Mouse (Mus musculus) embryonic stem cell, embryonic (primary cell): ENCODE data around the gene Trp53i11.

Experiments used
- CTCF ChIA-PET, 4 experiments: fragments of 300-600 bp in 2 of 4; fragments of 350-600 bp in 2 of 4; sonication (Branson Sonifier 250); formaldehyde crosslinking; loops; one replicate each; lab custom pipeline; 2022; ENCODE audit warnings: inconsistent platforms in 2 of 4; lab: Charles Lee
- POLR2A ChIA-PET, 4 experiments: fragments of 300-600 bp in 2 of 4; fragments of 350-600 bp in 2 of 4; sonication (Branson Sonifier 250); formaldehyde crosslinking; loops; one replicate each; lab custom pipeline; 2022; ENCODE audit warnings: antibody characterized with exemption in 4 of 4, inconsistent platforms in 1 of 4; lab: Charles Lee

Trp53i11 gene

GRCm38 (mm10) chr2:93166295-93166694 is 21.1 kb upstream of the Trp53i11 start:
- CTCF ChIA-PET = interaction anchor here in 2 of 4 experiments (0.6 to 1.2 kb wide), 2 partner anchors 33 to 199 kb away, joined by 3 to 4 read pairs; no protein-coding TSS in a partner anchor
- POLR2A ChIA-PET = no interaction called here

DNA sequence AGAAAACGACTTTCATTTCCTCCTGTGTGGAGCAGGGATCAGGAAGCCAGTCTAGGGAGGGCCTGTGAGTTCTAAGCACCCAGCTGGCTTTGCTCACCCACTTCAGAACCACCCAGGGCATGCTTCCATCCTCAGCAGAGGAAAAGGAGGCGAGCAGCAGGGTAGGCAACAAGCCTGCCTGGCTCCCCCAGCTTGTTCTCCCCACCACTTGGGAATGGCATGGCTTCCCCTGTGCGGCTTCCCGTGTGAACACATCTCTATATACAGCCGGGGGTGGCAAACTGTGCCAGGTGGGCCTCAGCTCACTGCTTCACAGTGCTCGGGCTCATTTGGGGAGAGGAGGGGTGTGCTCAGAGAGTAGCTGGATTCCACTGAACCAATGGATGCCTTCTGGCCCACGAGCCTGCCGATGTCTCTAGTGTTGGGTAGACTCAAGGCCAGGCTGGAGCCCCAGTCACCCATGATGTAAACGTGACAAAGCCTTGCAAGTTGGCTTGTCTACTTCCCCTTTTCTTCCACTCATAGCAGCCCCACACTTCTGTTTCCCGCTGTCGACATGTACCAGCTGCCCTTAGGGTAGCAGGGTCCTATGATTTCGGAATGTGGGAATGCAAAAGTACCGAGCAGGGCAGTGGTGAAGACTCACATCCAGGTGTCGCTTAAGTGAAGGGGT is 20.5 kb upstream of the Trp53i11 start:
- POLR2A ChIA-PET = no interaction called here
- CTCF ChIA-PET = no interaction called here

GRCm38 (mm10) chr2:93170156-93170844 is 17.0 kb upstream of the Trp53i11 start:
- POLR2A ChIA-PET = interaction anchor here (0.6 to 1.7 kb wide), 7 partner anchors 10 to 21 kb away, joined by 3 to 6 read pairs (median 3); no protein-coding TSS in a partner anchor
- CTCF ChIA-PET = interaction anchor here in 1 of 4 experiments (1.5 kb wide), 1 partner anchor 94 kb away, joined by 3 read pairs; no protein-coding TSS in a partner anchor

DNA sequence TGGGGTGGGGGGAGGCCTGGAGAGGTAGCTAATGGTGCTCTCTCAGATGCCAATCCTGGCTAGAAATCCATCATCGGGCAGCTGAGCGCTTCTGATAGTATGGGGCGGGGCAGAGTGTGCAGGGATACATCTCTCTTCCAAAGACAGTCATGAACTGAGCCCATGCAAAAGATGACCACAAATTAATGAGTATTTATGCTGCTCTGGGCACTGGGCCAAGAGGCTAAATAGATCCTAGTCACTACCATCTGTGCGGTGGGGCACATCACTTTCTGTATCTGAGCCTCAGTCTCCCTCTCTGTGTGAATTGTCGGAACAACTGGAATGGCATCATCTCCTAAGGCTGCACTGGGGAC is 16.5 kb upstream of the Trp53i11 start:
- ChIA-PET POLR2A (interaction anchor here (0.8 to 1.7 kb wide), 7 partner anchors 9 to 21 kb away, joined by 3 to 5 read pairs (median 3); no protein-coding TSS in a partner anchor), CTCF (interaction anchor here in 1 of 4 experiments (0.7 kb wide), 1 partner anchor 251 kb away, joined by 3 read pairs; no protein-coding TSS in a partner anchor)

GRCm38 (mm10) chr2:93171929-93172328 is 15.4 kb upstream of the Trp53i11 start:
- CTCF ChIA-PET = interaction anchor here in 3 of 4 experiments (0.7 to 0.9 kb wide), 3 partner anchors 16 to 48 kb away, joined by 3 to 8 read pairs (median 7); no protein-coding TSS in a partner anchor
- POLR2A ChIA-PET = interaction anchor here in 1 of 4 experiments (1.1 to 1.5 kb wide), 3 partner anchors 15 to 50 kb away, joined by 3 to 5 read pairs (median 4); partner anchors contain the start of gene Trp53i11

GRCm38 (mm10) chr2:93172460-93172859 is 14.9 kb upstream of the Trp53i11 start:
- CTCF ChIA-PET = interaction anchor here in 2 of 4 experiments (0.6 to 0.7 kb wide), 2 partner anchors 16 to 571 kb away, joined by 8 to 9 read pairs; no protein-coding TSS in a partner anchor
- POLR2A ChIA-PET = interaction anchor here in 1 of 4 experiments (1.1 to 1.5 kb wide), 3 partner anchors 15 to 50 kb away, joined by 3 to 5 read pairs (median 4); partner anchors contain the start of gene Trp53i11

- ChIA-PET POLR2A (interaction anchor here in 2 of 4 experiments (1.1 to 1.3 kb wide), 5 partner anchors 12 to 25 kb away, joined by 3 to 4 read pairs (median 3); no protein-coding TSS in a partner anchor), CTCF (interaction anchor here in 2 of 4 experiments (0.7 to 1.8 kb wide), 6 partner anchors 13 to 159 kb away, joined by 3 to 4 read pairs (median 3); partner anchors contain the start of gene Trp53i11 (in 2 of the 2))
Measured at GRCm38 (mm10) chr2:93174159-93174558, 13.2 kb upstream of the Trp53i11 start.

- ChIA-PET POLR2A (interaction anchor here in 2 of 4 experiments (0.5 to 0.6 kb wide), 2 partner anchors 16 to 128 kb away, joined by 3 to 4 read pairs; no protein-coding TSS in a partner anchor), CTCF (interaction anchor here in 1 of 4 experiments (0.6 kb wide), 1 partner anchor 34 kb away, joined by 3 read pairs; no protein-coding TSS in a partner anchor)
Measured at GRCm38 (mm10) chr2:93175278-93175677, 12.1 kb upstream of the Trp53i11 start.

- POLR2A ChIA-PET = interaction anchor here in 1 of 4 experiments (1.8 kb wide), 1 partner anchor 12 kb away, joined by 14 read pairs; the partner anchor contains the start of gene Trp53i11
- CTCF ChIA-PET = interaction anchor here in 3 of 4 experiments (0.6 to 2.7 kb wide), 3 partner anchors 12 to 187 kb away, joined by 3 to 11 read pairs (median 3); partner anchors contain the start of gene Trp53i11 (in 1 of the 3)
Measured at GRCm38 (mm10) chr2:93175721-93176120, 11.6 kb upstream of the Trp53i11 start.

DNA sequence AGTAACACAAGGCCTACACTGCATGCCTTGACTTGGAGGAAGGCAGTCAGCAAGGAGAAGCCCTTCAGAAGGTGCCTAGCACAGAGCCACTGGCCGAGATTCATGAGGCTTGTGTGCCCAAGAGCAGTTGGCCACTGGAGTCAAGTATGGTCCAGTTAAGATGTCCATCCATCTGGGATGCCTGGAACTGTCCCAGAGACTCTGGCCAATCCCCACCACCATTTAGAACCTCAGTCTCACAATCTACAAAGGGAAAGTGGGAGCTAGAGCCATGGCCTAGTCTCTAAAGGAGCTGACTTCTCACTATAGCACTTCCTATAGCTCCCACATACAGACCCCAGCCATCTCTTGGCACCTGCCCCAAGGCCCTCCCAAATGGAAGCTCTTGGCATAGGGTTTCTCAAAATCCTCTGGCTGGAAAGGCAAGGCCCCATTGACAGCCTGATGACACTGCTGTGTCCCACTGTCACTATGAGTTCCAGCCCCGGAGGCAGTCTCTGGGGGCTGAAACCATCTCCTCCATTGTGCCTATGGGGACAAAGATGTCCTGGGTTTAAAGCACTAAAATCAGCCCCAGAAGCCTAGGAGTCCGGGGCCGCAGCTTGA is 11.1 kb upstream of the Trp53i11 start:
- ChIA-PET CTCF (interaction anchor here in 3 of 4 experiments (0.9 to 2.7 kb wide), 15 partner anchors 10 to 293 kb away, joined by 3 to 21 read pairs (median 4); partner anchors contain the start of gene Trp53i11 (in 3 of the 3)), POLR2A (interaction anchor here in 3 of 4 experiments (0.7 to 1.9 kb wide), 18 partner anchors 7 to 203 kb away, joined by 3 to 14 read pairs (median 4); partner anchors contain the start of gene Trp53i11 (in 3 of the 3))

DNA sequence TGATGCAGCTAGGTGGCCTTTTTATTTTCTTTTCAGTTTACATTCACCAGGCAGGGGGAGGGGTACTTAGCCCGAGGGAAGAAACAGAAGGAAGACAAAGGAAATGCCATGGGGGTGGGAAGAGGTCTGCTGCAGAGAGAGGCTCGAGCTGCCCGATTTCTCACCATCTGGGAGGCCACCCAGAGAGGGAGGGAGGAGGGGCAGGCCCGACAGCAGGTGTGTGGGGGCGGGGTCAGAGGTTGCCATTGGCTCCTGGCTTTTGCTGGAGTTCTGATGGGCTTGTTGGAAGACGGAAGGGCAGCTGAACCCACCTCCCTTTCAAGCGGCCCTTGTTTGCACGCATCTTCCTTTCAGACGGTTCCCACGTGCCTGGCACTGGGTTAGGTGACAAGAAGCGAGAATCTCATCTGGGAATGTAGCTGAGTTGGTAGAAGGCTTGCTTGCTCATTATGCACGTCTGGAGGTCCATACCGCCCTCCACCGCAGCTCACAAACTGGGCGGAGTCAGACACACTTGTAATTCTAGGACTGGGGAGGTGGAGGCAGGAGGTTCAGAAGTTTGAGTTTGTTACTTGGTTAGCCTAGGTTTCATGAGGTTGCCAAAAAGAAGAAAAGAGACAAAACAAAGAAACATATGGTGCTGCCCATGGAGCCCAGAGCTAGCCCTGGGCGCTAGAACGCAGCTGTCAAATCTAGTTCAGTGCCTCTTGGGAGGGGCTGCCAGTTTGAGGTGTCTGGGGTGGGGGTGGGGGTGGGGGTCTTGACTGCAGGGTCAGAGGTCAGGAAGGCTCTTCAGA is 10.3 kb upstream of the Trp53i11 start:
- POLR2A ChIA-PET = interaction anchor here (0.6 to 1.9 kb wide), 24 partner anchors 8 to 203 kb away, joined by 3 to 14 read pairs (median 3); partner anchors contain the start of gene Trp53i11 (in 3 of the 4)

DNA sequence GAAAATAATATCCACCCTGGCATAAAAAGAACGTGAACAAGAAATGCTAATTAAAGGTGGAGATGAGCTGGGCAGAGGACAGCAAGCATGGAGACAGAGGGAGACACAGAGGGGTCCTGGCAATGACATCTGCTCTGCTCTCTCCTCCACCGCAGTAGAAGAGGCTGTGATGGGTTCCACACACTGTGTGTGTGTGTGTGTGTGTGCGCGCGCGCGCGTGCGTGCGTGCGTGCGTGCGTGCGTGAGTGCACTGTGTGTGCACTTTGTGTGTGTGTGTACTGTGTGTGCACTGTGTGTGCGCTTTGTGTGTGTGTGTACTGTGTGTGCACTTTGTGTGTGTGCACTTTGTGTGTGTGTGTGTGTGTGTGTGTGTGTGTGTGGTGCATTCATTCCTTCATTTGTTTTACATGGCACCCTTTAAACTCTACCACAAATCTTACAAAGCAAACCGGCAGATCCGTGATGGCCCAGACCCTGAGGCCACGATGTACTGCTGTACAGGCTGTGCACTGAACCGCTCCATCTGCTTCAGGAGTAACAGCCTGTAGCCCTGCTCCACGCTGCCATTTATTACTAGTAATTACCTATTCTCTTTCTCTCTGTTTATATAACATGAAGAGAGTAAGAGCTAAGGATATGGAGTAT is 9.6 kb upstream of the Trp53i11 start:
- POLR2A ChIA-PET = interaction anchor here in 3 of 4 experiments (0.6 to 1.9 kb wide), 13 partner anchors 9 to 144 kb away, joined by 3 to 14 read pairs (median 3); partner anchors contain the start of gene Trp53i11 (in 3 of the 3)

More for the DNA sequence above, 10.3 kb upstream of the Trp53i11 start:
- CTCF ChIA-PET = interaction anchor here in 3 of 4 experiments (0.5 to 2.7 kb wide), 23 partner anchors 9 to 752 kb away, joined by 3 to 21 read pairs (median 3); partner anchors contain the start of genes Trp53i11 (in 3 of the 3) and Tspan18 (in 1 of the 3)

GRCm38 (mm10) chr2:93178313-93178677 is 9.1 kb upstream of the Trp53i11 start:
- CTCF ChIA-PET = interaction anchor here in 2 of 4 experiments (1.7 to 2.7 kb wide), 3 partner anchors 10 to 21 kb away, joined by 8 to 21 read pairs (median 11); partner anchors contain the start of gene Trp53i11 (in 2 of the 2)
- POLR2A ChIA-PET = no interaction called here

More for the DNA sequence above, 9.6 kb upstream of the Trp53i11 start:
- CTCF ChIA-PET = interaction anchor here in 3 of 4 experiments (0.5 to 2.7 kb wide), 17 partner anchors 10 to 753 kb away, joined by 3 to 21 read pairs (median 3); partner anchors contain the start of genes Trp53i11 (in 2 of the 3) and Tspan18 (in 1 of the 3)

- ChIA-PET POLR2A (interaction anchor here in 3 of 4 experiments (1.3 to 2.1 kb wide), 4 partner anchors 9 to 108 kb away, joined by 3 to 27 read pairs (median 4); no protein-coding TSS in a partner anchor), CTCF (interaction anchor here in 3 of 4 experiments (0.6 to 1.6 kb wide), 5 partner anchors 9 to 1129 kb away, joined by 3 to 5 read pairs (median 4); no protein-coding TSS in a partner anchor)
Measured at GRCm38 (mm10) chr2:93179603-93180002, 7.7 kb upstream of the Trp53i11 start.

DNA sequence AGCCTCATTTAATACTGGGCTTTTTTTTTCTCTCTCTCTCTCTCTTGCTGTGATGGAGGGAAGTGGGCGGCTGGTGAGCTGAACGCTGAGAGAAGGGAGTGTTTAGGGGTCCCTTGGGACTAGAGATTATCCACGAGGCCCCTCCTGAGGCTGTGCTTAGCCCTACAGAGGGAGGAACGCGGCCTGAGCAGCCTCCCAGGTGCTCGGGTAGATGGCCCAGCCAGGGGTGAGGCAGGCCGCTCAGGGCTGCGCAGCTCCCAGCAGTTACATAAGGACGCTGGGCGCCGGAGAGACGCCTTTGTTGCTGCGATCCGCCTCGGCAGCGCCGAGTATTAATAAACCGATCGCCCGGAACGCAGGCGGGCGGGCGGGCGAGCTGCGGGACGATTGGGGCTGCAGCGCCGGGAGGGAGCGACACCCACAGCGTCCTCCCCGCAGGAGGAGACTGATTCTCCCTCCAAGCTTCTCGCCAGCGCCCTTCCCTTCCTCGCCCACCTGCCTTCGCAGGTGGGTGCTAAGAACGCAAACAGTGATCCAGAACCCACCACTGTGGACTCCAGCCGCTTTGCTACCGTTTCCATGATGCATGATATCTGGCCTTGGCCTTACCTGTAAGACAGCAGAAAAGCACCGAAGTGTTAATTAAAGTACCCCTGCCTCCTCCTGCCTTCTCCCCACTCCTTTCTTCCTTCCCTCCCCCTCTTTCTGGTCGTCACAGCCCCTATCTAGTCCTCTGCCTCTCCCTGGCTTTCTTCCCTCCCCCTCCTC is 7.1 kb upstream of the Trp53i11 start:
- CTCF ChIA-PET = interaction anchor here in 3 of 4 experiments (0.6 to 1.6 kb wide), 10 partner anchors 8 to 804 kb away, joined by 3 to 7 read pairs (median 4); no protein-coding TSS in a partner anchor
- POLR2A ChIA-PET = interaction anchor here in 3 of 4 experiments (0.7 to 2.1 kb wide), 12 partner anchors 8 to 798 kb away, joined by 3 to 27 read pairs (median 3); partner anchors contain the start of gene 1700029I15Rik (in 1 of the 3)
